Mouse (Mus musculus) C2C12 (cell line): ENCODE data around the gene Gopc.

Experiments used
- CTCF ChIP-seq: IDR thresholded peaks from one replicate; pipeline ENCODE4 v1.5.1; 2011; ENCODE audit not compliant: control insufficient read depth, insufficient read depth, insufficient read length
- MYOD1 ChIP-seq: IDR thresholded peaks from one replicate; pipeline ENCODE4 v1.6.1; 2011; ENCODE audit warnings: low read depth; ENCODE audit not compliant: control insufficient read depth, insufficient read length

- TF ChIP-seq CTCF (no peak), MYOD1 (no peak)
Observed at GRCm38 (mm10) chr10:52360241-52360735, 21.6 kb downstream of the Gopc start.
